Mouse (Mus musculus) thymus, postnatal 10 days (tissue): ENCODE measurements around the gene Gm49342.
"Not testable (repeated sequence)": the region's sequence is repeated elsewhere in the genome, so short reads cannot be mapped to it uniquely, and the experiment has no call there.

Experiments
- DNase-seq, 2 experiments: peaks; one replicate each; pipeline ENCODE4 v3.0.0; 2021; ENCODE audit warnings: low spot score in 2 of 2

Gm49342 gene

DNA sequence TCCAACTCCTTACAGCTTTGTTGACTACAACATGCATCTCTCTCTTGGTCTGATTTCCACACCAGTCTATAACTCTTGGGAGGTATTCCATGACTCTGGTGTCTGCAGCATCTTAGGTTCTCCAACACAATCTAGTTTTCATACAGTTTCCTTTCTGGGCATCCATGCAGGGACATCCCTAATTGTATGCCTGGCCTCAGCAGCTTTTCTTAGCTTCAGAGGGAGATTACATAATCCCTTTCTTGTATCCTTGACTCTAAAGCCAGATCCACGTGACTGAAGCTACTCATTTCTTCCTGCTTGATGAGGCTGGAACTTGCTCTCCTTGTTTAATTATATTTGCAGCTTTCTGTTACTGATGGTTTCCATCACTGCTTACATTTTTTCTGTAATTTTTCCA, 7.7 kb upstream of the Gm49342 start:
- DNase-seq = no peak

DNA sequence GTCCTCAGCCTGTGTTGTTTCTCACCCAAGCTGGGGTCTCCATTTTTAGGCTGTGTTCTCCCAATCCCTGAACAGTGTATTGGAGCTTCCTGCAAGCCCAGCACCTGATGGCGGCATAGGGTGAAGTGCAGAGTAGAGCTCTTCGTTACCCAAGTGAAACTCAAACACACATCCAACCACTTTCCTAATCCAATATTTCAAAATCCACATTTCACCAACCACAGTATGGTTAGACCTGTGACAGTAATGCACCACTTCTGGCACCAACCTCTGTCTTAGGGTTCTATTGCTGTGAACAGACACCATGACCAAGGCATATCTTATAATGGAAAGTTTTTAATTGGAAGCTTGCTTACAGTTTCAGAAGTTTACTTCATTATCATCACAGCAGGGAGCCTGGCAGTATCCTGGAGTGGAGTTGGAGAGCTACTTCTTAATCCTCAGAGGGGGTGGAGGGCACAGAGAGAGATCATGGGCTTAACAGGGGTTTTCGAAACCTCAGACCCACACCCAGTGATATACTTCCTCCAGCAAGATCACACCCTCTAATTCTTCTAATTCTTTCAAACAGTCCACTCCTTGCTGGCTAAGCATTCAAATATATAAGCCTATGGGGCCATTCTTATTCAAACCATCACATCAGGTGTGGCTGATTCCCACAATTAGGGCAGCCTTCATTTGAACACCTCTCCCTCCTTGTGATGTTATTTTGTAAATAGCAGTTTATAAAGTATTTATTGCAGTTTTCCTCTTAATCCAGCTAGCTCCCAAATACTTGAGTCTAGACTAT, 6.0 kb upstream of the Gm49342 start:
- no peak for DNase-seq

DNA sequence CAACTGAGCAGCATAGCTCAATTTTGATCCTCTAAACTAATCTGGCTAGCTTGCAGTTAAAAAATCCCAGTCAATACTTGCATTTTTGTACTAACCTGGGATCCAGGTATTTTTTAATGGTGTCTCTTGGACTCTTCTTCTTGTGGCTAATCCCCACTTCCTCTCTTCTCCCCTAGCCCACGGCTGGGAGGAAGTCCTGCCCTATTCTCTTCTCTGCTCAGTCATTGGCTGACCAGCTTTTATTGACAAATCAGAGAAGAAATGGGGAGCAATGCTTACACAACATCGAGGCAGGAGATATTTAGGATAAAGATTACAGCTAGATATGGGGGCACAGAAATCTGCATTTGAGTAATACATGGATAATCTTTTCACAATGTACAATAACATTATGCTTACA, 5.4 kb upstream of the Gm49342 start:
- no peak for DNase-seq

DNA sequence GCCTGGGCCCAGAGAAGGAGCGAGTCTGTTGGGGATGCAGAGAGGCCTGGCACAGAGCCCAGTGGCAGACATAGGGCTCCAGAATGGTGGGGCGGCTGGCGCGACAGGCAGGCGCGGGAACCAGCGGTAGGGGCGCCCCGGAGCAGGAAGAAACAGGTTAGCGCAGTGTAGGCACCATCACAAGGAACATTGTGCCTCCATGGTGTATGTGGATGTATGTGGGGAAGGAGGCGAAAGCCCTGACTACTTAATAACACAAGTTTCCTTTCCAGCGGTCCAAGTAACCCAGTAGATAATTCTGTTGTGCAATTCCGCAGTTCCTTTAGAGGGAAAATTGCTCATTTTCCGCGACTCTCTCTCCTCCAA, 334 bp downstream of the Gm49342 start:
- DNase-seq = peak in 1 of 2 experiments; percentile 59

DNA sequence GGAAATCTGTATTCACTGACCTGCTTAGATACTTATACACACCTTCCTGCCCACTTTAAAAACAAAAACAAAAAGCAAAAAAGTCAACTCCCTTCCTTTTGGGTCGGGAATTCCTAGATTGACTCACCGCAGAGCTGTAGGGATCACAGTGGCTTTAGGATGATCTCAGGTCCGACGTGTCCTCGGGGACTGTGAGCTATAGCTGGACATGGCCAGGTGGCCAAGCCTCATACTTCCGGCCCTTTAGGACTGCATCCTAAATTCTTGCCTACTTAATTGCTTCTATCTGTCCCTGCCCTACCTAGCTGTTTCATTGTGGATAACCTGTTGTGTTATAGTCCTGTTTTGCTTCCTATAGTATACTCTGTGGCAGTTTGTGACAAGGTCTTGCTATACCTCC, 764 bp downstream of the Gm49342 start:
- not testable (repeated sequence) for DNase-seq

DNA sequence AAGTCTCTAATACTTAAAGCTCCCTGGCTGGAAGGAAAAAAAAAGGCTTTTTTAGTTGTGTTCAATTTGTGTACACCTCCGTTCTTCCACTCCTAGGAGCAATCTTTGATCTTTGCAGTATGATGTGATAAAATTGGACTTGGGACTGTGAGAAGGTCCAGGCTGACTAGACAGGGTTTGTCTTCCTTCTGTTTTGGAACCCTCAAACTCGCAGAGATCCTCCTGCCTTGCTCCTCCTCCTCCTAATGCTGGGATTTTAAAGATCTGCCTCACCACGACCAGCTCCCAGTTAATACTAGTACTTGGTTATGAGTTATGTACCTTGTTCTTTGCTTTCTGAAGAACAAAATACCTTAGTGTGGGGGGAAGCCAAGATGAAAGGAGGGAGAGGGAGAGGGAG, 1.2 kb downstream of the Gm49342 start:
- DNase-seq = not testable (repeated sequence)

DNA sequence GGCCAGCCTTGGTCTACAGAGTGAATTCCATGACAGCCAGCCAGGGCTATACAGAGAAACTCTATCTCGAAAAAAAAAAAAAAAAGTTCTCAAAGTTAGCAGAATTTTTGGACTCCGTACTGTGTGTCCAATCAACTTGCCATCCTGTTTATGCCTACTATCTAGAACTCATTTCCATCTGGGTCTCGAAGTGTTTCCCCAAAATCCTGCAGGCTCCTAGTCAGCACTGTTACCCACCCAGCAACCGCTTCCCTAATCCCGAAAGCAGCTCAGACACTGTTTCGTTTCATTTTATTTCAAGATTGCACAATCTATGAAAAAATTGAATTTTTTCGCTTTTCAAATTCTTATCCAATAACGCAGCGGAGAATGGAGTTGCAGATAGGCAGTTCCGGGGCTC, 11.2 kb downstream of the Gm49342 start:
- DNase-seq = no peak

DNA sequence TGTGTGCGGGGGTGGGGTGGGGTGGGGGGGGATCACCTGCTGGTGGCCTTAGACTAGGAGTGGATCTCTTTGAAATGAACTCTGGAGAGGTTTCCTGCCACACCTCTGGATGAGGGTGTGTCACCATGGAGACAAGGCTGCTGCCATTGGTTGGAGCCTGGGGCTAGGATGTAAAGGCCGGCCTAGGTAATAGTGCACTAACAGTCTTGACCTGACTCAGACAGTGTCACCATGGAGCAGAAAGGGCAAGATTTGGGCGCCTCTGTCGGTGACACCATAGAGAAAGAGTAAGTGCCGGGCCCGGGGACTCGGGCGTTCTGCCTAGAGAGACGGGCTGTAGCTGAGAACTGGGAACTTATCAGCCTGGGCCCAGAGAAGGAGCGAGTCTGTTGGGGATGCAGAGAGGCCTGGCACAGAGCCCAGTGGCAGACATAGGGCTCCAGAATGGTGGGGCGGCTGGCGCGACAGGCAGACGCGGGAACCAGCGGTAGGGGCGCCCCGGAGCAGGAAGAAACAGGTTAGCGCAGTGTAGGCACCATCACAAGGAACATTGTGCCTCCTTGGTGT, 11.7 kb downstream of the Gm49342 start, which contains the start of gene Pnp2:
Gene Pnp2 (plus strand): TSS at position 51 of the 567 bp plus-strand sequence.
- peak; percentile 49 to 55 for DNase-seq

DNA sequence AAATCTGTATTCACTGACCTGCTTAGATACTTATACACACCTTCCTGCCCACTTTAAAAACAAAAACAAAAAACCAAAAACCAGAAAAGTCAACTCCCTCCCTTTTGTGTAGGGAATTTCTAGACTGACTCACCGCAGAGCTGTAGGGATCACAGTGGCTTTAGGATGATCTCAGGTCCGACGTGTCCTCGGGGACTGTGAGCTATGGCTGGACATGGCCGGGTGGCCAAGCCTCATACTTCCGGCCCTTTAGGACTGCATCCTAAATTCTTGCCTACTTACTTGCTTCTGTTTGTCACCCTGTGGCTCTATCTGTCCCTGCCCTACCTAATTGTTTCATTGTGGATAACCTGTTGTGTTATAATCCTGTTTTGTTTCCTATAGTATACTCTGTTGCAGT, 12.4 kb downstream of the Gm49342 start:
- DNase-seq = not testable (repeated sequence)

DNA sequence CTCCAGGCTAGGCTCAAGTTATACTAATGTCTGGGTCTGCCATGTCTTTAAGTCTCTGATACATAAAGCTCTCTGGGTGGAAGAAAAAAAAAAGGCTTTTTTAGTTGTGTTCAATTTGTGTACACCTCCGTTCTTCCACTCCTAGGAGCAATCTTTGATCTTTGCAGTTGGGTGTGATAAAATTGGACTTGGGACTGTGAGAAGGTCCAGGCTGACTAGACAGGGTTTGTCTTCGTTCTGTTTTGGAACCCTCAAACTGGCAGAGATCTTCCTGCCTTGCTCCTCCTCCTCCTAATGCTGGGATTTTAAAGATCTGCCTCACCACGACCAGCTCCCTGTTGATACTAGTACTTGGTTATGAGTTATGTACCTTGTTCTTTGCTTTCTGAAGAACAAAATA, 12.8 kb downstream of the Gm49342 start:
- DNase-seq = not testable (repeated sequence)

DNA sequence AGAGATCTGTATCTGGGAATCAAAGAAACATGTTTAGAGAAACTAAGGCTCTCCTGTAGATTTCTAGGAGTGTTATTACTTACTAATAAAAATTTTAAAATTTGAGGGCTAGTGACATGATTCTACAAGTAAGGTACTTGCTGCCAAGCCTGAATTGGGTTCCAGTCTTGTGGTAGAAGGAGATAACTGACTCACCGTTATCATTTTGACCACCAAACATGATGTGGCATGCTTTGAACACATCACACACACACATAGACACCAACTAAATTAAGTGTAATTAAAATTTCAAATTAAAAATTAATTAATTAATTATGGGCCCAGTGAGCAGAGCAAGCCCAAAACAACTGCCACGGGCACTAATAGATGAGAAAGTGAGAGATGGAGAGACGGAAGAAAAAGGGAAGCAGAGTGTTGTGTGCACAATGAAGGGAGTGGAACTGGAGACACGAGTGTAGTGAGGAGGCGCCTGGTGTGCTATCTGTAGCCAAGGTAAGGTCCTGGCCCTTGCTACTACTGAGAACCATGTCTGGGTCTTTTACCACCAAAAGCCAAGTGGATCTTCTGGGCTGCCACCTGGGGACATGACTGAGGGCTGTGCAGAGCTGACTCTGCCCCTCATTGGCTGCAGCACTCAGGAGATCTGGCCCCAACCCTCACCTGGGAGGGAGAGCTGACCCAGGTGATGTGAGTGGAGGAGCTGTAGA, 14.1 kb downstream of the Gm49342 start:
- DNase-seq = not testable (repeated sequence)

DNA sequence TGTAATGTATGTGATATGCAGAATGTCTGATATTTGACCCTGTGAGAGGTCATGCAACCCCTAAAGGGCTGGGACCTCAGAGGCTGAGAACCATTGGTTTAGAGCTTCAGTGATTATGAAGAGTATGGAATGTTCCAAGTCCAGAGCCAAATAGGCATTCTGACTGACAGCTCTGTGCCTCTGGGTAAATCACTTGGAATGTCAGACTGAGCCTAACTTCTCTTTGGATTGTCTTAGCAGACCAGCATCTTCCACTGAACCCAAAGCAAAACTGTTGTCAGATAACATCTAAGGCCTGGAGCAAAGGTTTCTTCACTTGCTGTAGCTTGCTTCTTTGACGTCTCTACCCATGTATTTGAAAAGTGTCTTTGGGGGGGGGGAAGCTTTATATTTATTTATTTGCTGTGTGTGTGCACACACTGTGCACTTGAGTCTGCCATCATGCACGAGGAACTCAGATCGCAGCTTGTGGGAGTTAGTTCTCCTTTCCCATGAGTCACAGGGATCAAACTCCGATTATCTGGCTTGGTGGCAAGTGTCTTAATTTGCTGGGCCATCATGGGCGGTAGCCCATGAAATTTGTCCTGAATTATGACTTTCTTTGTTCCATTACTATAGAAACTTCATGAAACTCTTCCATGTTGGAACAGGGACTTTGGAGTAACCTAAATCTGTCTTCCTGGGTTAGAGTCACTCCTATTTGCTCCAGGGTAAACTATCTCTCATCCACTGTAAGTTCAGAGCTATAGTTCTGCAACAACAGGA, 24.1 kb downstream of the Gm49342 start:
- no peak for DNase-seq

DNA sequence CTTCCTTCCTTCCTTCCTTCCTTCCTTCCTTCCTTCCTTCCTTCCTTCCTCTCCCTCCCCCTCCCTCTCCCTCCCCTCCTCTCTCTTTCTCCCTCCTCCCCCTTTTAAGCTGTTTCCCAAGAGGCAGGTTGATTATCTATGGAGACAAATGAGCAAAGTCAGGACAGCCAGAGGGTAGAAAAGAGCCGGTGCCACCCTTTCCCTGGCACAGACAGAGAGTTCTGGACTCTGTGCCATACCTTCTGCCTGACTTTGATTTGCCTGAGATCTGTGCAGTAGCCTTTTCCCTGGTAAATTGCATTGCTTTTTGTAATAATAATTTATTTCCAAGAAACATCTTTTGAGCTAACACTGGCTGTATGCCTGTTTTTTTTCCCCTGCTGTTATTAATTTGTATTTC, 24.7 kb downstream of the Gm49342 start:
- no peak for DNase-seq

DNA sequence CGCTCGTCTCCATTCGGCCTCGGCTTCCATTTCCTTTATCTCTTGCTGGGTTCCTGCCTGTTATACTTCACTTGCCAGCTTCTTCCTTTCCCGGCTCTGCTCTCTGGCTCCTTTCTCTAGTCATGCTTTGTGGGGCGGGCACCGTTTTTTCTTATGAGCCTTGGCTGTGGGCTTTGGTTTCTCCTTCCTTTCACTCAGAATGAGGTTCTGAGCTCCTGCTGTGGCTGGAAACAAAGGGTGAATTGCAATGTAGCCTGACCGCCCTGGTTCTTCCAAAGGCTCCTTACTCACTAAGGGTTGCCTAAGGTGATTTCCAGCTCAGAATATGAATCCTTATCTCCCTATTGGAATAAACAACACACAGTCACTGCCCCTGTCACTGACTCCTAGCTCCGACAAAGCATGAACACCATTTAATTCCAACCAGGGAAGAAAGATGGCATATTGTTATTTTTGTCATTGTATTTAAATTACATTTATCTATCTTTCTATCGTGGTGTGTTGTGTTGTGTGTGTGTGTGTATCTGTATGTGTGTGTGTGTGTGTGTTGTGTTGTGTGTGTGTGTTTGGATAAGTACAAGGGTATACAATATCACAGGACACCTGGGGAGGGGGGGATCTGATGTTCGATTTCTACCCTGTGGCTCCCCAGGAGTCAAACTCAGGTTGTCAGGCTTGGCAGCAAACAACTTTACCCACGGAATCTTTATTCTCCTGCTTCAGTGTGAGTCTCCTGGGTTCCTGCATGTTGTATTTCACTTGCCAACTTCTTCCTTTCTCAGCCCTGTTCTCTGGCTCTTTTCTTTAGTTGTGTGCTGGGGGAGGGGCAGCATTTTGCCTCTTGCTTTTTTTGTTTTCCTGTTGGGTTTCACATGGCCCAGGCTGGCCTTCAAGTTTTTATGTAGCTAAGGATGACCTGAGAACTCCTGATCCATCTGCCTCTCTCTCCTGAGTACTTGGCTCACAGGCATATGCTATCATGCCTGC, 25.5 kb downstream of the Gm49342 start:
- peak in 1 of 2 experiments; percentile 11 for DNase-seq

DNA sequence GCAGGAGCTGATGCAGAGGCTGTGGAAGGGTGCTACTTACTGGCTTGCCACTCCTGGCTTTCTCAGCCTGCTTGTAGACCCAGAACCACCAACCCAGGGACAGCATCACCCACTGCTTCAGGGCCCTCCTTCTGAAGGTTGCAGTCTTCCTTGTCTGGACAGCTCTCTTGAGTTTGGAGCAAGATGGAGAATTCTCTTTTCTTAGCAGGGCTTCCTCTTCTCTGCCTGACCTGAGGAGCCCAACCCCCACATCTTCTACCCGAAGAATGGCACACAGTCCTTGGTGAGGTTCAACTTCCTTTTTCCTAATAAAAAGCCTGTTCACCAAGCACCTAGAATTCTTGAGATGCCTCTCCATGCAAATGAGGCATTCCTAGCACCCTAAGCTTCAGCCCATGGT, 26.5 kb downstream of the Gm49342 start:
- no peak for DNase-seq

DNA sequence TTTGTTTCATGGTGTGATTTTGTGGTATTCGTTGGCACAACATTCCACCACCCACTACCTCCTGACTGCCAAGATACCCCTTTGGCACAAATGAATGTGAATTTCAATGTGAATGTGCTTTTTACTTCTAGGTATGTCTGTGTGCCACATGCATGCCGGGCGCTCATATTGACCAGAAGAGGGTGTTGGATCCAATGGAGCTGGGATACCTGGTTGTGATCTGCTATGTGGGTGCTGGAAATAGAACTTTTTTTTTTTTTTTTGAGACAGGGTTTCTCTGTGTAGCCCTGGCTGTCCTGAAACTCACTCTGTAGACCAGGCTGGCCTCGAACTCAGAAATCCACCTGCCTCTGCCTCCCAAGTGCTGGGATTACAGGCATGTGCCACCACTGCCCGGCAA, 28.7 kb downstream of the Gm49342 start:
- DNase-seq = not testable (repeated sequence)

DNA sequence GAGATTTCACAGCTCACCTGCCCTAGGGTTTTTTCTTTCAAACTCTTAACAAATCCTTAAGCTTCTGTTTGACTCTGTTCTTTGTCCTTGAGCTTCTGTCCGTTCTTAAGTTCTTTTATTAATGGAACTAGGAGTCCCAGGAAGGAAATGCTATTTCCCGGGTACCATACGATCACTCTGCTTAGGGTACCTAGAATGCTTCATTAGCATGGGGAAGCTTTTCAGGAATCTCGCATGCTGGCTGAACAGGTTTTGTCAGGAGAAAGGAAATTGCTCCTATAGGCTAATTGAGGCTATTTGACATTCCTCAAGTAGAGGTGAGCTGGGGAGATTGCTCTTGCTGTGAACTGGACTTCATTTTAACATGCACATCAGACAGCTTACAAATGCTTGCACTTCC, 29.4 kb downstream of the Gm49342 start:
- DNase-seq = no peak

DNA sequence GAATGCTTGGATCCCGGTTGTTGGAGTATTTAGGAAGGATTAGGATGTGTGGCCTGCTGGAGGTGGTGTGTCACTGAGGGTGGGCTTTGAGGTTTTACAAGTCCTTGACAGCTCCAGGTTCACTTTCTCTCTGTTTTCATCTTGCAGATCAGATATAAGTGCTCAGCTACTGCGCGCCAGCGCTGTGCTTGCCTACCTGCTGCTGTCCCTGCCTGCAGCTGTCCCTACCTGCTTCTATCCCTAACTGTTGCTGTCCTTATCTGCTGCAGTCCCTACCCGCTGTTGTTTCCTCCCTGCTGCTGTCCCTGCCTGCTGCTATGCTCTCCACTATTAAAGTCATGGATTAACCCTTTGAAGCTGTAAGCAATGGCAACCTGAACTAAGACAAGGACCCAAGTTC, 30.7 kb downstream of the Gm49342 start:
- no peak for DNase-seq

DNA sequence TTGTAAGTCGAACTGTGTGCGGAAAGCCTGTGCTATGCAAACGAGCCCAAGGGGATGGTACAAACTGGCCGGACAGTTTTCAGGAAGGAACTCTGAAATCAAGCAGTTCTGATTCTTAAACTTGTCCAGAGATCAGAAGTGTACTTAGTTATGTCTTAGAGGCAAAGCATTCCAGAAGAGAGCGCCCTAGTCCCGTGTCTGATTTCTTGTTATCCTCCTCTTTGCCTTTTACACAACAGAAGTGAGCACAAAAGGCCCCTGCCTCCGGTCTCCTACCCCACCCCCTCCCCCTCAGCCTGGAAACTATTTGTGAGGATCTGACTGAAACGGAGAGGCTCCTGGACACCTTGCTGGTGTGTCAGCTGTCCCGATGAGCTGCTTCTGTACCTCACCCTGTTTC, 32.4 kb downstream of the Gm49342 start:
- no peak for DNase-seq

DNA sequence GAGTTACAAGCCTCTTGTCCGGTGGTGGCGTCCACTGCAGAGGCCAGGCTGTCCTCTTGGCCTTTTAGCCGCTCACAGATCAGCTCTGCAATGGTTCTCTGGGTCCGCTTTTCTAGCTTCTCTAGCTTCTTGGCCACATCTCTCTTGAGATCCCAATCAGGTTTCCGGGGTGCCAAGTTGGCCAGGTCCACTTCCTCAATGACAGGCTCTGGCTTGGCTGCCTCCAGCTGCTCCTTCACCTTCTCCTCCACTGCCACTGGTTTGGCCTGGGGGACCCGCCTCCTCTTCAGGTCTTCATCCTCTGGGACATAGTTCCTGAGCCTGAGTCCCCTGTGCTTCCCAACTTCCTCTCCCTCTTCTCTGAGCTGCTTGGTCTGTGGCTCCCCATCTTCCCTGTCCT, 34.1 kb downstream of the Gm49342 start:
- not testable (repeated sequence) for DNase-seq

DNA sequence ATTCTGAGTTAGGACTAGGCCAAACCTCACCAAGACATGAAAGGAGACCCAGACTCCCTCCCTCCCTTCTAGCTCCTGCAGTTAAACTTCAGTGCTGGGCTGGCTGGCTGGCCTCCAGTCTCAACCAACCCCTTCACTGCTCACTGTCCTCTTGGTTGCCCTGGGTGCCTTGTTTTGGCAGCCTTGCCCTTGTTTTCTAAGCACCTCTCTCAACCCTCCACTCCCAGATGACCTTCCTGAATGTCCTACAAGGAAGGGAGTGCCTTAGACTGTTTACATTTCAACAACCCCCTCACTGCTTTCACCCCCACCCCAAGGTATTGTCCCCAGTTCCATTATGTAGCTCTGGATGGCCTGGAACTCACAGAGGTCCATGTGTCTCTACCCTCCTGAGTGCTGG, 35.3 kb downstream of the Gm49342 start:
- no peak for DNase-seq
